Mouse (Mus musculus) fibroblast of lung, adult 2 months (primary cell): Measurements from ENCODE around the gene Inpp5e.

ENCODE experiments used
- DNase-seq: peaks from one replicate; pipeline ENCODE4 v3.0.0-alpha.2; 2011; ENCODE audit warnings: low read depth

Inpp5e gene

GRCm38 (mm10) chr2:26408515-26409356 lies at the start of gene Inpp5e:
Inpp5e (minus strand) TSS chr2:26409203.
- DNase-seq: peak; percentile 83

- DNase-seq: no peak
Observed at GRCm38 (mm10) chr2:26458402-26459124, 49.6 kb upstream of the Inpp5e start.

DNA sequence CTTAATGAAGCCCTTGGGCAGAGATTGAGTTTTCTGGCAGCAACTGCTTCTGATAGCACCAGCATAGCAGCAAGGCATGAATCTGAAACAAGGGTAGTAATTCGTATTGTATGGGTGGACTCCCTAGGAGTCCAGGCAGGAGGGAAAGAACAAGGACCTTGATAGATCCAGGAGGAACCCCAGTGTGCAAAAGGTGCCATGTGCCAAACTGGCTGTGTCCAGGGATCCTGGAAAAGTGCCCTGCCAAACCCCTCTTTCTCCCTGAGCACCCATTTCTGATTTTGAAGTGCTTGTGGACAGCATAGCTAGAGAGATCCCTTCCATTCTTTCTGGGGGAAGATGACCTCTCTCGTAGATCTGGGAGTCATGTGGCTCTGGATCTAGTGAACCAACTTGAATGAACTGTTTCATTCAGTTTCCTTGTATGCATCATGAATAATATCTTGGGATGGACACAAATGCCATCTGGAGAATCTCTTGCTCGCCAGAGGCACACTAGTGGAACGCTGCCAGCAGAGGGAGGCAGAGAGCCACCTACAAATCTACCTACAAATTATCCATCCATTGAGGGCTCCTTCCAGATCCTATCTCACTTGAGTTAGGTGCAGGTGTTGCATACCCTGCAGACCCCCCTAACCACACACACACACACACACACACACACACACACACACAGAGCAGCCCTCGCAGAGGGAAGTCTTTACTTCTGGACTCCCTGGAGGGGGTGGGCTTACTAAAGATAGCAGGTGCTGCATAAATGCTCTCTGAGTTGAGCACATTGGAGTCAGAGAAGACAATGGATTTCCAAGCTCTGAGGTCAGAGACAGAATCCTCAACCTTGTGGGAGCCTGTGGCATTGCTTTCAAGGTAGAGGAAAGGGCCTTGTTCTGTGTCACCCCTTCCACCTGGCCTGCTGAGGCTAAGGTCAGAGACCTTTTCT lies 40.4 kb upstream of the Inpp5e start:
- DNase-seq: no peak

- no peak for DNase-seq
Observed at GRCm38 (mm10) chr2:26447451-26447850, 38.4 kb upstream of the Inpp5e start.

DNA sequence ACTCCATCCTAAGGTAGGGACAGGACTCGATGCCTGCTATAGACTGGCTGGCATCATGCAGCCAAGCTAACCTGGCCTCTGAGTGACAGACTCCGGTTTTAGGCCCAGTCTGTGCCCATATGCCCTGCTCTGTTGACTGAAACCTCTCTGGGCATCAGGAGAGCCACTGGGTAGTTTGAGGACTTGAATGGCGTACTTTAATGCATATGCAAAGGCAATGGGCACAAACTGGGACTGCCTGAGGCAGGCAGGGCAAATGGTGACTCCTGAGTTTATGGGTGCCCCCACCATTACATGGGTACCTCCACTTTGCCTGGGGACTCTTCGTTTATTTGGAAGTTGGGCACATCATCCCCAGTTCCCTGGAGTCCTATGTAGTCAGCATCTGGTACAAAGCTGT lies 37.7 kb upstream of the Inpp5e start:
- DNase-seq: no peak

- peak; percentile 92 for DNase-seq
Observed at GRCm38 (mm10) chr2:26445666-26446445, 36.9 kb upstream of the Inpp5e start.

DNA sequence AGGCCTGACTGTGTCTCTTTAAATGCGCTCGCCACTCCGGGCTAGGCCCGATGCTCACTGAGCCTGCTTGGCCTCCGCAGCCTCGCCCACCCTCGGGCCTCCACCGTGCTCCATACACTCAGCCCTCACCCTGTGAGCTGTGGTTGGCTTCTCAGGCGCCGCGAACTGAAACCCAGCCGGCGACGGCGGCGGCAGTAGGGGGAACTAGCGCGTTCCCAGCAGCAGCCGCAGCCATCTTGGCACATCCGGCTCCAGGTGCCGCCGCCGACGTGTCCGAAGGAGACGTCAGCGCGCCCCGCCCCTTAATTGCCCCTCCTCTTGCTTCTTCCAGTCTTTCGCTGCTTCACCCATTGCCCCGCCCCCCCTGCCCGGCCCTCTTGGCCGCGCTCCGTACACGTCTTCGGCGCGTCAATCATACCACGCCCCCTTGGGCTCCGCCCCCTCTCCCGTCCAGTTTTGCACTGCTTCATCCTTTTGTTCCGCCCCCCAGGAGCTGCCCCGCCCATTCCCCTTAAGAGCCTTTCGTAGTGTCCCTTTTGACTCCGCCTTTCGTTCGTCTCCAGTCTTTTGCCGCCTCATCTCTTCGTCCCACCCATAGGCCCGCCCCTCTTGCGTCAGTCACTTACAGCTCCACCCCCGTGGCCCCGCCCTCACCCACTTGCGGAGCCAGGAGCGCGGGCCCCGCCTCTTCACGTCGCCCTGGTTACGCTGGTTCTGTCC lies 36.1 kb upstream of the Inpp5e start, which contains the start of gene Sec16a:
TSS of gene Sec16a (minus strand) at position 271 of the 720 bp plus-strand sequence.
- peak; percentile 99 for DNase-seq

- no peak for DNase-seq
Observed at GRCm38 (mm10) chr2:26444368-26444767, 35.4 kb upstream of the Inpp5e start.

- DNase-seq: no peak
Observed at GRCm38 (mm10) chr2:26443876-26444275, 34.9 kb upstream of the Inpp5e start.

- DNase-seq: no peak
Observed at GRCm38 (mm10) chr2:26442843-26443242, 33.8 kb upstream of the Inpp5e start.

DNA sequence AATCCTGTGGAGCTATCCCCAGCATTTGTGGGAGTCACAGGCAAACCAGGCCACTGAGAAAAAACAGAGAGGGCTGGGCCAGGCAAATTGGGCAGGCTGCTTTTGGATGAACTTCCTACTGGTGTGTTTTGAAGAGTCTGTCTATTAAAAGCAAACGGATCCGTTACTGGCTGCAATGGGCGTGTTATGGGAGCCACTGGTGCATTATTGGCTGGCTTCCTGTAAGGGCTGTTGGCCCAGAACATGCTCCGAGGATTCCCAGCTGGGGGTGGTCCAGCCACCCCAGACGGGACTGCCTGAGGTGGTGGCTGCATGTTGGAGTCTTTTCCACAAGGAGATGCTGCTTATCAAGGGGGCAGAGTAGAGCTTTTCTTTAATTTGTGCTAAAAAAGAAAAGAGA lies 32.7 kb upstream of the Inpp5e start:
- DNase-seq: no peak

DNA sequence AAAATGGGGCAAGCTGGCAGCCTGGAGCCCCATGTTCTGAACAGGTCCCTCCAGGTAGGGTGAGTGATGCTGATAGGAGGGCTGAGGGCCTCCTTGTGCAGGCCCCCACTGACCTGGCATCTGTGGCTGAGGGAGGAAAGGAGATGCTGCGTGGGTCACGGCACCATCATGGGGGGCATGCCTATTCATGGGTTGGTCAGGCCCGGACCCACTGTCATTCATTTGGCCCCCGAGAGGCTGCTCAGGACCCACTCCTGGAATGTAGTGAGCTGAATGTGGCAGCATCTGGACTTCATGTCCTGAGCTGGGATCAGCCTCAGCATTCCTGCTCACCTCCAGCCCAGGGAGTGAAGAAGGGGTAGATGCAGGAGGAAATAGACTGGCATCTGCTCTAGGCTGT lies 32.3 kb upstream of the Inpp5e start:
- DNase-seq: no peak

DNA sequence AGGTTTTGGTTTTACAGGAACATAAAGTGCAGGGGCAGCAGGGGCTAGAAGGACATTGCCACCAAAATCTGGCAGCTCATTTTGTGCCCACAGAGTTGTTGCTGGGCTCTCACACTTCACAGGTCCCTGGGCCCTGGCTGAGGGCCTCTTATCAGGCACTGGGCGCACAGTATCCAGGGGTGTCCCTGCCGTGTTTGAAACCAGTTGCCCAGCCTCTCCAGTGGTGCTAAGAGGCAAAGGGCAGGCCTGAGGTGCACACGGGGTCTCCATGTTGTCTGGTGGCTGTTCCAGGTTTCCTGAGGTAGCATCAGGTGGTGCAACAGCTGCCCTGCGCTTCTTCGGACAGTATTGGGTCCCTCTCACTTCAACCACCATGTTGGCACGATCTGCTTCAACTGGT lies 30.7 kb upstream of the Inpp5e start:
- no peak for DNase-seq

- DNase-seq: no peak
Observed at GRCm38 (mm10) chr2:26438373-26438772, 29.4 kb upstream of the Inpp5e start.

- DNase-seq: no peak
Observed at GRCm38 (mm10) chr2:26437221-26437620, 28.2 kb upstream of the Inpp5e start.

- no peak for DNase-seq
Observed at GRCm38 (mm10) chr2:26434791-26435572, 26.0 kb upstream of the Inpp5e start.

DNA sequence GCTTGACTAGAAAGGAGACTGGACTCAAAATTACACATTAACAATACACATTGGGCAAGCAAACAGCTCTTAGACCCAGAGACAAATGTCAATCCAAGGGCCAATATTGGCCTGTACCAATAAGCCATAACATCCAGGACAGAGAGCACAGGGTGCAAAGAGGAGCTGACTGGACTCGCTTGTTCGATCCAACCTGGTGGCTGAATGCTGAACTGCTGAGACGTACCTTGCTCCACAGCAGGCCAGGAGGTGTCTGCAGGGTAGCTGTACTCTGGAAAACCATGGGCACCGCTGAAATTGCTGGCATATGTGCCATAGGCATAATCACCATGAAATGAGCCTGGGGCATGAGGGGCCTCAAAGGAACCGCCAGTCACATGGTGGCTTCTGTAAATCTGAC lies 20.8 kb upstream of the Inpp5e start:
- no peak for DNase-seq

DNA sequence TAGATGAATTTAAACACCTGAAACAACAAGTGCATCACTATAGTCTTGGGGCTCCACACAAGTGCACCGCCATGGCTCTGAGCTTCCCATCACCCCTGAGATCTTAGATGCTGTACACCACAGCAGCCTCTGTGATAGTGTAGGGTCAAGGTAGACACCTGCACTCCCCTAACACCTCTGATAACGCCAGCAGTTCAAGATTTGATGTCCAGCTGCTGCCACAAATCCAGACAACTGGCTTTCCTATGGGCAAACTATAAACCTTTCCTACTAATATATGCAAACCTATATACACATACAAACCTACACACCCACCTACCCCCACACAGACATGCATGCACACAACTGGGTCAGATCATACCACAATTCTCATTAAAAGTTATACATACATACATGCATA lies 15.5 kb upstream of the Inpp5e start:
- DNase-seq: no peak

DNA sequence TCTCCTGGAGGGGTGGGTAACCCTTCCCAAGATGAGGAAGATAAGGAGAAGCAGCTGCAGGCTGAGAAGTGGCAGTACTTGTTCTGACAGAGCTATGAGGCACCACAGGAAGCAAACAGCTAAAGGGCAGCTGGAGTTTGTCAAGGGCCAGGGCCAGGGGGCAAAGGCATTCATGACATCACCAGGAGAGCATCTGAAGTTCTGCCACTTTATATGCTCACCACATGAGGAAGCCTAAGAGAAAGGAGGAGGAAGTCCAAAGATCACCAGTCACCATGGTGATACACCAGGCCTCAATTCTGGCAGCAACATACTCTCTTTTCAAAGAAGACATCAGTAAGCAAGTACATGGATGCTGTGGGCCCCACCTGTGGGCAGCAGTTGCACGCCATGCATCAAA lies 14.1 kb upstream of the Inpp5e start:
- DNase-seq: no peak

DNA sequence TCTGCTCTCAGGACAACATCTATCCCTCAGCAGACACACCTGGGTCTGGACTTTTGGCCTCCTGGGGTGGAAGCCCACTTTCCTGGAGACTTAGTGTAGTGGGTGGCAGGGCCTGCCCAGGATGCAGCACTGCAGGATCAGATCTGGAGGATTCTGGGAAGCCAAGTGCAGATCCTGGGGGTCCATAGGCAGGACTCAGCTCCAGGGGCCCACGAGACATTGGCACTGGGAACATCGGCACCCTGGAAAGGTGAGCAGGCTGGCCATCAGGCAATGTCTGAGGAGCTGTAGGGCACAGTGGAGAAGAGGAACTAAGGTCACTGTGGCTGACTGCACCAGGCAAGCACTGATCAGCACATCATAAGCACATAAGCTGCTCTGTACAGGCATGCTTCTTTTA lies 13.0 kb upstream of the Inpp5e start:
- no peak for DNase-seq
